Mouse (Mus musculus) inflammation-experienced regulatory T-cells (primary cell): ENCODE data around the gene Tsx. TPM values are rescaled to one million over a fixed set of nuclear protein-coding genes. Genes with fewer than 3 reads are reported as not detected.

ENCODE experiments used
- polyA plus RNA-seq, 2 experiments: library from polyadenylated mRNA; unstranded; fragments of 100-300 nt; shearing (Covaris generic); gene quantifications; one replicate each; pipeline ENCODE4 v1.2.1; 2017

The Tsx gene
- polyA plus RNA-seq = under 1 TPM in 1 of 2 experiments, not detected in 1; 0.86 TPM

GRCm38 (mm10) chrX:103414167-103414566 lies at the start of gene Tsx:
Tsx (plus strand) TSS chrX:103414467.

GRCm38 (mm10) chrX:103421710-103422109 lies 7.4 kb downstream of the Tsx start, which contains the start of gene Gm26992:
Gm26992 (plus strand) TSS chrX:103422010.

Other genes with a start within 250 kb of the Tsx start
- under 1 TPM in 1 of 2 experiments, not detected in 1; 0.08 TPM for gene Nap1l2, start 227.8 kb upstream of the Tsx start, polyA plus RNA-seq
- not detected for gene Cdx4, start 93.1 kb upstream of the Tsx start, polyA plus RNA-seq
- gene Chic1, start 58.0 kb upstream of the Tsx start, polyA plus RNA-seq = 1 to 10 TPM; 3.4 to 4.3 TPM
- not detected for gene Gm26992, start 7.5 kb downstream of the Tsx start, polyA plus RNA-seq
- not detected for gene Zcchc13, start 216.1 kb downstream of the Tsx start, polyA plus RNA-seq